Mouse (Mus musculus): Measurements from ENCODE around the gene Gm11213. TPM values are rescaled to one million over a fixed set of nuclear protein-coding genes. Genes with fewer than 3 reads are reported as not detected.

The Gm11213 gene
- polyA plus RNA-seq, 2 experiments: not detected

DNA sequence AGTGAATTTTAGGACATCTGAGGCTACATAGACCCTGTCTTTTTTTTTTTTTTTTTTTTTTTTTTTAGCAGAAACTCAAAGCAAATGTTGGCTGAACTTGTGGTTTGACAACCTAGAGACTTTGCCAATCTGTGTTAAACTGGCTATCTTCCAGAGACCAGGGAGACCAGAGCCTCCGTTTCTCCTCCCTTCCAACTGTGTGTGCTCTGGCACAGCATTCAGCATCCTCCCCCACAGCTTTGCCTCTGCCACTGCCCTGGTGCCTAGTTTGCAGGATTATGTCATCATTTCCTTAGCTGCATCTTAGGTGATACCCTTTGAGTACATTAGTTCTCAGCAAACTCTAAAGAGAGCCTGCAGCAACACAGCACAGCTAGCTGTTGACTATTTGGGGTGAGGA is 57.3 kb downstream of the Gm11213 start:
- no peaks in the 10 kb centered on the region for H3K9me3 ChIP-seq (ENCODE audit: control insufficient read depth, low read length)
- peaks cover 12% of the 10 kb centered on the region for H3K4me1 ChIP-seq (ENCODE audit: control insufficient read depth, insufficient read depth, low read length)
- H3K27me3 ChIP-seq (ENCODE audit: control insufficient read depth, insufficient read depth, low read length): no peaks in the 10 kb centered on the region
- no peak overlapping the region for H3K4me3 ChIP-seq (replicated peaks; ENCODE audit: low read length)
- peaks cover 37% of the 10 kb centered on the region for H3K36me3 ChIP-seq (ENCODE audit: control insufficient read depth, insufficient read depth, low read length)
- ATAC-seq (ENCODE audit: low FRiP score, low read depth) (no peak), DNase-seq (ENCODE audit: low spot score) (no peak)
- no peak overlapping the region for H3K27ac ChIP-seq (replicated peaks; ENCODE audit: low read depth, low read length)
- H3K9ac ChIP-seq (ENCODE audit: low read depth, low read length, severe bottlenecking): no peak overlapping the region
- 74% methylated on average over 1 of the region's 1 CpGs for WGBS
- no peak for TF ChIP-seq POLR2A (IDR thresholded peaks at IDR 0.05; ENCODE audit: borderline replicate concordance, extremely low read depth, insufficient read depth, insufficient read length)
- H3K4me2 ChIP-seq (replicated peaks; ENCODE audit: low read depth, low read length, severe bottlenecking): no peak overlapping the region

Other genes starting within 250 kb of the Gm11213 start
- not detected in 2 replicates for gene Orm3, start 249.1 kb downstream of the Gm11213 start, polyA plus RNA-seq (2012; rRNA removed)
- not detected in 2 replicates for gene Orm3, start 249.1 kb downstream of the Gm11213 start, polyA plus RNA-seq (2014; fragmentation: Nextera tagmentation; extraction: Ambion mirVana)
- gene Orm2, start 242.8 kb downstream of the Gm11213 start, polyA plus RNA-seq (2012; rRNA removed): not detected in 2 replicates
- not detected in 2 replicates for gene Orm2, start 242.8 kb downstream of the Gm11213 start, polyA plus RNA-seq (2014; fragmentation: Nextera tagmentation; extraction: Ambion mirVana)
- 6.2 and 7.1 TPM in 2 replicates for gene Akna, start 201.9 kb downstream of the Gm11213 start, polyA plus RNA-seq (2012; rRNA removed)
- 5.4 and 7.0 TPM in 2 replicates for gene Akna, start 201.9 kb downstream of the Gm11213 start, polyA plus RNA-seq (2014; fragmentation: Nextera tagmentation; extraction: Ambion mirVana)
- gene Whrn, start 109.3 kb downstream of the Gm11213 start, polyA plus RNA-seq (2012; rRNA removed): 34.3 and 44.9 TPM in 2 replicates
- 6.6 and 11.1 TPM in 2 replicates for gene Whrn, start 109.3 kb downstream of the Gm11213 start, polyA plus RNA-seq (2014; fragmentation: Nextera tagmentation; extraction: Ambion mirVana)
- gene Atp6v1g1, start 60.5 kb downstream of the Gm11213 start, polyA plus RNA-seq (2012; rRNA removed): 105 and 138 TPM in 2 replicates
- gene Atp6v1g1, start 60.5 kb downstream of the Gm11213 start, polyA plus RNA-seq (2014; fragmentation: Nextera tagmentation; extraction: Ambion mirVana): 289 and 304 TPM in 2 replicates
- gene Tmem268, start 46.5 kb downstream of the Gm11213 start, polyA plus RNA-seq (2012; rRNA removed): 7.1 and 9.6 TPM in 2 replicates
- 6.6 and 7.7 TPM in 2 replicates for gene Tmem268, start 46.5 kb downstream of the Gm11213 start, polyA plus RNA-seq (2014; fragmentation: Nextera tagmentation; extraction: Ambion mirVana)
- gene Tex48, start 17.2 kb upstream of the Gm11213 start, polyA plus RNA-seq (2012; rRNA removed): not detected in 2 replicates
- not detected in 2 replicates for gene Tex48, start 17.2 kb upstream of the Gm11213 start, polyA plus RNA-seq (2014; fragmentation: Nextera tagmentation; extraction: Ambion mirVana)
- gene Gm11214, start 58.1 kb upstream of the Gm11213 start, polyA plus RNA-seq (2012; rRNA removed): not detected in 2 replicates
- not detected in 2 replicates for gene Gm11214, start 58.1 kb upstream of the Gm11213 start, polyA plus RNA-seq (2014; fragmentation: Nextera tagmentation; extraction: Ambion mirVana)
- 0.05 and 0.08 TPM in 2 replicates for gene Tnfsf15, start 139.9 kb upstream of the Gm11213 start, polyA plus RNA-seq (2012; rRNA removed)
- 0.10 and 0.39 TPM in 2 replicates for gene Tnfsf15, start 139.9 kb upstream of the Gm11213 start, polyA plus RNA-seq (2014; fragmentation: Nextera tagmentation; extraction: Ambion mirVana)